Mouse (Mus musculus): ENCODE data around the gene Arl5b. TPM values are rescaled to one million over a fixed set of nuclear protein-coding genes. Genes with fewer than 3 reads are reported as not detected.

Arl5b gene
- polyA plus RNA-seq, 1 experiment from 2014 or later, result 59.6 TPM

Other genes with a start within 250 kb of the Arl5b start
- gene Nsun6, start 5.7 kb downstream of the Arl5b start, polyA plus RNA-seq (2016; fragmentation: Nextera tagmentation; extraction: Ambion mirVana), result 8.5 and 12.6 TPM in 2 replicates

Measured in limb, embryonic 10.5 days (tissue).